11 mouse cellular contexts compared by ENCODE assay signal in genomic region chr8:121164017-121164469, GRCm38 (mm10). TPM values are rescaled to one million over a fixed set of nuclear protein-coding genes. Genes with fewer than 3 reads are reported as not detected.
DNase-seq lines count a peak whose midpoint lies in the region; ATAC-seq and TF ChIP-seq lines count a peak whose summit lies in the region.
"Had no signal": no experiment of that assay in that cellular context is flagged by ENCODE, and none has a peak within 500 bp of the region (broad histone marks: within the 10 kb centered on the region; RNA-seq: fewer than 3 reads in every experiment).

No protein-coding gene starts in this region.

- intact Hi-C loops in left cerebral cortex, adult 2 months (cut with DNase I), result no loop called here

- no peaks in the 10 kb centered on the region for H3K27me3 ChIP-seq in intestine, postnatal 0 days (replicated peaks; ENCODE audit: control insufficient read depth, insufficient read depth, low read length)
- no peaks in the 10 kb centered on the region; the same call in 1 of the 2 replicates for H3K27me3 ChIP-seq in lung, embryonic 16.5 days (ENCODE audit: control insufficient read depth, insufficient read depth, low read depth, low read length)
- peaks cover 3% of the 10 kb centered on the region for H3K27me3 ChIP-seq in forebrain, embryonic 12.5 days

- no peaks in the 10 kb centered on the region for H3K36me3 ChIP-seq in intestine, postnatal 0 days (ENCODE audit: control insufficient read depth, insufficient read depth)
- no peaks in the 10 kb centered on the region for H3K36me3 ChIP-seq in lung, embryonic 16.5 days (ENCODE audit: control insufficient read depth, insufficient read depth, low read length)
- no peaks in the 10 kb centered on the region for H3K36me3 ChIP-seq in forebrain, embryonic 12.5 days (replicated peaks)
- H3K36me3 ChIP-seq: G1E had no signal

- no peak overlapping the region for H3K4me3 ChIP-seq in intestine, postnatal 0 days (ENCODE audit: low read depth, low read length)
- no peak overlapping the region for H3K4me3 ChIP-seq in lung, embryonic 16.5 days (ENCODE audit: low read length)
- no peak overlapping the region for H3K4me3 ChIP-seq in forebrain, embryonic 12.5 days (replicated peaks)
- no peak overlapping the region for H3K4me3 ChIP-seq in left cerebral cortex, adult 2 months

- no peaks in the 10 kb centered on the region for H3K4me1 ChIP-seq in intestine, postnatal 0 days (replicated peaks; ENCODE audit: control insufficient read depth, insufficient read depth, low read length)
- peaks cover 15% of the 10 kb centered on the region for H3K4me1 ChIP-seq in lung, embryonic 16.5 days (replicated peaks; ENCODE audit: control insufficient read depth, insufficient read depth, low read length)
- no peaks in the 10 kb centered on the region for H3K4me1 ChIP-seq in forebrain, embryonic 12.5 days

- H3K9ac ChIP-seq in intestine, postnatal 0 days (ENCODE audit: low read depth, low read length), result no peak overlapping the region
- no peak overlapping the region for H3K9ac ChIP-seq in lung, embryonic 16.5 days (ENCODE audit: low read length)
- no peak overlapping the region for H3K9ac ChIP-seq in forebrain, embryonic 12.5 days

- DNase-seq in 3T3-L1 (ENCODE audit: low read depth, low spot score), result peak; percentile 61
- DNase-seq in adrenal gland, postnatal 14 days, result peak; percentile 85
- no peak for DNase-seq in right cerebral cortex, postnatal 14 days
- no peak for DNase-seq in thymus, postnatal 10 days (ENCODE audit: low spot score in 2 of 2)
- no peak for DNase-seq in left cerebral cortex, adult 2 months (ENCODE audit: extremely low spot score in 1 of 2, low spot score in 2 of 2)

- no peaks in the 10 kb centered on the region for H3K9me3 ChIP-seq in intestine, postnatal 0 days (ENCODE audit: control insufficient read depth)
- no peaks in the 10 kb centered on the region for H3K9me3 ChIP-seq in lung, embryonic 16.5 days (ENCODE audit: control insufficient read depth, low read length)
- no peaks in the 10 kb centered on the region for H3K9me3 ChIP-seq in forebrain, embryonic 12.5 days

- 0 out of 2 replicates have a peak, but pooled peaks have one; percentile 38 for ATAC-seq in intestine, postnatal 0 days
- ATAC-seq in lung, embryonic 16.5 days (ENCODE audit: low read depth), result peak; percentile 91
- ATAC-seq in forebrain, embryonic 12.5 days (ENCODE audit: low FRiP score), result no peak
- ATAC-seq: forebrain, embryonic 14.5 days; hindbrain, postnatal 0 days had no signal

- no peak for TF ChIP-seq CTCF in intestine, postnatal 0 days (IDR thresholded peaks at IDR 0.05; ENCODE audit: low read depth)
- no peak for TF ChIP-seq CTCF in left cerebral cortex, adult 2 months (IDR thresholded peaks at IDR 0.05)

- WGBS in intestine, postnatal 0 days, result 35% methylated on average over 8 of the region's 8 CpGs
- 17% methylated on average over 8 of the region's 8 CpGs for WGBS in lung, embryonic 16.5 days
- 56% methylated on average over 8 of the region's 8 CpGs for WGBS in forebrain, embryonic 12.5 days

- H3K4me2 ChIP-seq in intestine, postnatal 0 days (replicated peaks; ENCODE audit: low read depth), result no peak overlapping the region
- 0 out of 2 replicates have a peak overlapping the region, but pooled peaks have one; percentile 2 for H3K4me2 ChIP-seq in lung, embryonic 16.5 days (ENCODE audit: low read depth, low read length)
- H3K4me2 ChIP-seq in forebrain, embryonic 12.5 days, result no peak overlapping the region

- no peak overlapping the region for H3K27ac ChIP-seq in intestine, postnatal 0 days (ENCODE audit: low read depth, low read length)
- H3K27ac ChIP-seq in lung, embryonic 16.5 days (ENCODE audit: low read length), result peak overlapping the region; percentile 11
- no peak overlapping the region for H3K27ac ChIP-seq in forebrain, embryonic 12.5 days
- H3K27ac ChIP-seq in left cerebral cortex, adult 2 months, result no peak overlapping the region
- H3K27ac ChIP-seq: hindbrain, postnatal 0 days had no signal

RNA-seq across cellular contexts. Expression of gene Foxl1, which starts 36.3 kb away (rescaled TPM):
- 0.41 TPM in 1 of 2 replicates, not detected in the other for total RNA-seq in adrenal gland, postnatal 14 days (2021)
- 2.6 and 2.8 TPM in 2 replicates for polyA plus RNA-seq in intestine, postnatal 0 days (2015; fragmentation: Nextera tagmentation; extraction: Ambion mirVana)
- 3.1 and 3.3 TPM in 2 replicates for polyA plus RNA-seq in lung, embryonic 16.5 days (2015; fragmentation: Nextera tagmentation; extraction: Ambion mirVana)
- 0.18 and 0.36 TPM in 2 replicates for polyA plus RNA-seq in forebrain, embryonic 12.5 days (2016; fragmentation: Nextera tagmentation; extraction: Ambion mirVana)
- total RNA-seq in left cerebral cortex, adult 2 months (2021), result under 1 TPM in 1 of 2 experiments, not detected in 1; 0.21 TPM
- total RNA-seq: G1E had no signal
- polyA plus RNA-seq: G1E had no signal

RNA-seq across cellular contexts. Expression of gene Foxc2, which starts 48.1 kb away (rescaled TPM):
- 4.6 and 5.1 TPM in 2 replicates for total RNA-seq in adrenal gland, postnatal 14 days (2021)
- polyA plus RNA-seq in intestine, postnatal 0 days (2015; fragmentation: Nextera tagmentation; extraction: Ambion mirVana), result 0.48 and 0.60 TPM in 2 replicates
- polyA plus RNA-seq in lung, embryonic 16.5 days (2015; fragmentation: Nextera tagmentation; extraction: Ambion mirVana), result 0.58 and 0.62 TPM in 2 replicates
- polyA plus RNA-seq in forebrain, embryonic 12.5 days (2016; fragmentation: Nextera tagmentation; extraction: Ambion mirVana), result 3.3 and 4.6 TPM in 2 replicates
- total RNA-seq in left cerebral cortex, adult 2 months (2021), result 1 to 10 TPM; 1.5 to 2.3 TPM
- total RNA-seq: G1E had no signal

RNA-seq across cellular contexts. Expression of gene Mthfsd, which starts 55.9 kb away (rescaled TPM):
- 28.6 and 38.1 TPM in 2 replicates for total RNA-seq in adrenal gland, postnatal 14 days (2021)
- polyA plus RNA-seq in intestine, postnatal 0 days (2015; fragmentation: Nextera tagmentation; extraction: Ambion mirVana), result 24.9 and 25.1 TPM in 2 replicates
- polyA plus RNA-seq in lung, embryonic 16.5 days (2015; fragmentation: Nextera tagmentation; extraction: Ambion mirVana), result 50.6 and 59.2 TPM in 2 replicates
- polyA plus RNA-seq in forebrain, embryonic 12.5 days (2016; fragmentation: Nextera tagmentation; extraction: Ambion mirVana), result 55.0 and 60.2 TPM in 2 replicates
- 10 to 100 TPM; 40.0 to 46.5 TPM for total RNA-seq in left cerebral cortex, adult 2 months (2021)

Comparison
In these comparisons a context has a peak if more than half of its experiments do, and no peak if none do; other contexts are left out.
1. DNase-seq: peak in 3T3-L1 (single experiment) and adrenal gland, postnatal 14 days (single experiment); none in right cerebral cortex, postnatal 14 days (single experiment), thymus, postnatal 10 days (0 of 2) and left cerebral cortex, adult 2 months (0 of 2).